Mouse (Mus musculus): ENCODE results near the gene Arhgef19. TPM values are rescaled to one million over a fixed set of nuclear protein-coding genes. Genes with fewer than 3 reads are reported as not detected.

Gene Arhgef19
- total and polyA plus RNA-seq, 3 experiments = 0.78 TPM; not detected in 2

DNA sequence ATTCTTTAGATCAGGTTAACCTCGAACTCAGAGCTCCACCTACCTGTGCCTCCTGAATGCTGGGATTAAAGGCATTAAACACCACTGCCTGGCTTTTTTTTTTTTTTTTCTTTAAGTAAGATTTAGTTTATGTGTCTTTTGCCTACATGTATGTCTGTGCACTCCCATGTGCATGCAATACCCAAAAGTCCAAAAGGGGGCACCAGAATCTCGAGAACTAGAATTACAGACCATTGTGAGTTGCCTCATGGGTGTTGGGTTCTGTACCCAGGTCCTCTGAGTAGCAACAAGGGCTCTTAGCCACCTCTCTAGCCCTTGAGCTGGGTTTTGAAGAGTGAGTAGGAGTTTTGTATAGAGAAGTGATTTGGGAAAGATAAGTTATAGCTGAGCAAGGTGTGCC, 13.3 kb downstream of the Arhgef19 start:
- Histone ChIP-seq H3K27ac (ENCODE audit: control insufficient read depth, low read depth, low read length) (no peak overlapping the region), H3K36me3 (ENCODE audit: control insufficient read depth in 1 of 2, insufficient read depth in 2 of 2, low read length in 2 of 2) (no peaks in the 10 kb centered on the region), H3K4me1 (ENCODE audit: control insufficient read depth in 1 of 2, insufficient read depth in 2 of 2, low read length in 2 of 2) (no peaks in the 10 kb centered on the region), H3K9ac (ENCODE audit: control insufficient read depth, low read depth, low read length, poor library complexity, severe bottlenecking) (no peak overlapping the region), H3K4me3 (ENCODE audit: control insufficient read depth in 1 of 2, insufficient read depth in 1 of 2, low read depth in 2 of 2, low read length in 2 of 2) (no peak overlapping the region), H3K9me3 (replicated peaks; ENCODE audit: insufficient read depth, low read length) (no peaks in the 10 kb centered on the region), H3K79me2 (ENCODE audit: control insufficient read depth, insufficient read depth, low read length, poor library complexity) (no peaks in the 10 kb centered on the region), H3K27me3 (ENCODE audit: control insufficient read depth in 1 of 2, insufficient read depth in 2 of 2, low read length in 2 of 2) (no peaks in the 10 kb centered on the region; a peak in 1 of 4 replicates)
- peak; percentile 4 to 41 (median 14); a peak in 2 of 6 replicates for TF ChIP-seq CTCF (IDR thresholded peaks at IDR 0.05 in 2 of 3, conservative IDR thresholded peaks at IDR 0.05 in 1 of 3; ENCODE audit: control insufficient read depth in 1 of 3, insufficient read depth in 1 of 3, low read depth in 2 of 3, low read length in 3 of 3, poor library complexity in 1 of 3, severe bottlenecking in 1 of 3)
- peak; percentile 21; the same call in 1 of the 2 replicates for TF ChIP-seq SMC3 (IDR thresholded peaks at IDR 0.05; ENCODE audit: low read depth, low read length)
- TF ChIP-seq ETS1 (IDR thresholded peaks at IDR 0.05; ENCODE audit: low read depth, low read length) = no peak
- no peak for TF ChIP-seq POLR2AphosphoS2 (IDR thresholded peaks at IDR 0.05; ENCODE audit: low read length)
- DNase-seq (ENCODE audit: low read depth, low spot score) = peak; percentile 35

DNA sequence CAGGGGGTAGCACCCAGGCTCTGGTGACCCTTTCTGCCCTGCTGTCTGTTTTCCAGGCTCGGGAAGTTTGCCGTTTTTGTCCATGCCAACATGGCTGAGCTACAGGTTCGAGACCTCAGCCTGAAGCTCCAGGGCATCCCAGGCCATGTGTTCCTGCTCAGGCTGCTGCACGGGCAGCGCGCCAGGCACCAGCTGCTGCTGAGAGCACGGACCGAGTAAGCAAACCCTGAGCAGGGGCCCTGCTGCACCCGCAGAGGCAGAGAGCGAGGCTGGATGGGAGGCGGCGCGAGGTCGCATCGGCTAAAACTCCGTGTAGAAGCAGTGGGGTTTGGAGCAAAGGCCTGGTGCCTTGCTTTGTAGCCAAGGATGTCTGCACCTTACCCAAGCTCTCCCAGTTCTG, 14.9 kb downstream of the Arhgef19 start:
- Histone ChIP-seq H3K4me3 (ENCODE audit: control insufficient read depth in 1 of 2, insufficient read depth in 1 of 2, low read depth in 2 of 2, low read length in 2 of 2) (no peak overlapping the region), H3K9me3 (replicated peaks; ENCODE audit: insufficient read depth, low read length) (no peaks in the 10 kb centered on the region), H3K27ac (ENCODE audit: control insufficient read depth, low read depth, low read length) (no peak overlapping the region), H3K27me3 (ENCODE audit: control insufficient read depth in 1 of 2, insufficient read depth in 2 of 2, low read length in 2 of 2) (no peaks in the 10 kb centered on the region; a peak in 1 of 4 replicates), H3K36me3 (ENCODE audit: control insufficient read depth in 1 of 2, insufficient read depth in 2 of 2, low read length in 2 of 2) (no peaks in the 10 kb centered on the region; a peak in 1 of 4 replicates), H3K4me1 (ENCODE audit: control insufficient read depth in 1 of 2, insufficient read depth in 2 of 2, low read length in 2 of 2) (no peaks in the 10 kb centered on the region), H3K79me2 (ENCODE audit: control insufficient read depth, insufficient read depth, low read length, poor library complexity) (no peaks in the 10 kb centered on the region), H3K9ac (ENCODE audit: control insufficient read depth, low read depth, low read length, poor library complexity, severe bottlenecking) (no peak overlapping the region)
- DNase-seq (ENCODE audit: low read depth, low spot score) = no peak
- TF ChIP-seq NELFE (IDR thresholded peaks at IDR 0.05; ENCODE audit: low read depth, low read length) (no peak), KAT2A (conservative IDR thresholded peaks at IDR 0.05; ENCODE audit: low read depth, low read length) (no peak), MYB (IDR thresholded peaks at IDR 0.05; ENCODE audit: low read depth, low read length) (no peak), POLR2AphosphoS5 (IDR thresholded peaks at IDR 0.05; ENCODE audit: borderline replicate concordance, low read depth, low read length) (no peak), HCFC1 (IDR thresholded peaks at IDR 0.05; ENCODE audit: low read depth, low read length) (no peak), CTCF (IDR thresholded peaks at IDR 0.05 in 2 of 3, conservative IDR thresholded peaks at IDR 0.05 in 1 of 3; ENCODE audit: control insufficient read depth in 1 of 3, insufficient read depth in 1 of 3, low read depth in 2 of 3, low read length in 3 of 3, poor library complexity in 1 of 3, severe bottlenecking in 1 of 3) (no peak), TBP (IDR thresholded peaks at IDR 0.05; ENCODE audit: low read depth, low read length) (no peak), SIN3A (IDR thresholded peaks at IDR 0.05; ENCODE audit: low read length) (no peak), UBTF (IDR thresholded peaks at IDR 0.05; ENCODE audit: borderline replicate concordance, insufficient read depth, low read depth, low read length) (no peak), NRF1 (IDR thresholded peaks at IDR 0.05; ENCODE audit: insufficient read depth, low read depth, low read length, poor library complexity, severe bottlenecking) (no peak), E2F4 (IDR thresholded peaks at IDR 0.05; ENCODE audit: borderline replicate concordance, low read depth, low read length) (no peak)

- H3K79me2 ChIP-seq (ENCODE audit: control insufficient read depth, insufficient read depth, low read length, poor library complexity) = no peaks in the 10 kb centered on the region
- H3K27ac ChIP-seq (ENCODE audit: control insufficient read depth, low read depth, low read length) = no peak overlapping the region
- H3K9ac ChIP-seq (ENCODE audit: control insufficient read depth, low read depth, low read length, poor library complexity, severe bottlenecking) = no peak overlapping the region
- no peaks in the 10 kb centered on the region for H3K27me3 ChIP-seq (ENCODE audit: control insufficient read depth in 1 of 2, insufficient read depth in 2 of 2, low read length in 2 of 2)
- no peaks in the 10 kb centered on the region for H3K9me3 ChIP-seq (replicated peaks; ENCODE audit: insufficient read depth, low read length)
- peaks cover 0 to 9% of the 10 kb centered on the region in 2 experiments; a peak in 1 of 4 replicates for H3K4me1 ChIP-seq (ENCODE audit: control insufficient read depth in 1 of 2, insufficient read depth in 2 of 2, low read length in 2 of 2)
- H3K4me3 ChIP-seq (ENCODE audit: control insufficient read depth in 1 of 2, insufficient read depth in 1 of 2, low read depth in 2 of 2, low read length in 2 of 2) = no peak overlapping the region
- peak; percentile 67 for DNase-seq (ENCODE audit: low read depth, low spot score)
- peaks cover 0 to 3% of the 10 kb centered on the region in 2 experiments; a peak in 2 of 4 replicates for H3K36me3 ChIP-seq (ENCODE audit: control insufficient read depth in 1 of 2, insufficient read depth in 2 of 2, low read length in 2 of 2)
- TF ChIP-seq JUND (IDR thresholded peaks at IDR 0.05; ENCODE audit: low read depth, low read length) (no peak), SIN3A (IDR thresholded peaks at IDR 0.05; ENCODE audit: low read length) (no peak), HCFC1 (IDR thresholded peaks at IDR 0.05; ENCODE audit: low read depth, low read length) (no peak), ZNF384 (IDR thresholded peaks at IDR 0.05; ENCODE audit: low read depth, low read length) (no peak), TBP (IDR thresholded peaks at IDR 0.05; ENCODE audit: low read depth, low read length) (no peak), MEF2A (IDR thresholded peaks at IDR 0.05; ENCODE audit: extremely low read depth, insufficient replicate concordance, low read depth, low read length, poor library complexity, severe bottlenecking) (no peak), GABPA (IDR thresholded peaks at IDR 0.05; ENCODE audit: low read depth, low read length) (no peak), RAD21 (IDR thresholded peaks at IDR 0.05; ENCODE audit: low read depth, low read length) (peak; percentile 74), ZMIZ1 (IDR thresholded peaks at IDR 0.05; ENCODE audit: low read depth, low read length) (no peak), USF2 (IDR thresholded peaks at IDR 0.05; ENCODE audit: borderline replicate concordance in 1 of 2, insufficient read depth in 1 of 2, low read depth in 1 of 2, low read length in 2 of 2) (no peak), ZC3H11A (IDR thresholded peaks at IDR 0.05; ENCODE audit: low read depth, low read length) (peak; percentile 45), MAX (IDR thresholded peaks at IDR 0.05; ENCODE audit: low read length) (no peak), NELFE (IDR thresholded peaks at IDR 0.05; ENCODE audit: low read depth, low read length) (no peak), SMC3 (IDR thresholded peaks at IDR 0.05; ENCODE audit: low read depth, low read length) (peak; percentile 75), USF1 (IDR thresholded peaks at IDR 0.05; ENCODE audit: low read depth, low read length) (no peak), MYB (IDR thresholded peaks at IDR 0.05; ENCODE audit: low read depth, low read length) (no peak)
Measured at GRCm38 (mm10) chr4:141257440-141257839, 18.1 kb downstream of the Arhgef19 start.
